Mouse (Mus musculus) midbrain, embryonic 12.5 days (tissue): Measurements from ENCODE around the gene AI854703. TPM values are rescaled to one million over a fixed set of nuclear protein-coding genes. Genes with fewer than 3 reads are reported as not detected.

ENCODE experiments used
- ATAC-seq: fragments of 200-750 bp; cut with Nextera tagmentation; 2 replicates; pipeline ENCODE4 v1.8.0; 2017; ENCODE audit warnings: low read depth, moderate TSS enrichment, moderate library complexity; ENCODE audit not compliant: low FRiP score
- H3K27ac ChIP-seq: fragments of 300-500 bp; sonication (generic); replicated peaks from 2 replicates; pipeline ENCODE4 v1.5.1; 2016; ENCODE audit warnings: mild to moderate bottlenecking
- H3K27me3 ChIP-seq: fragments of 300-500 bp; sonication (generic); 2 replicates; pipeline ENCODE4 v1.6.1; 2016; ENCODE audit warnings: mild to moderate bottlenecking
- H3K36me3 ChIP-seq: fragments of 300-500 bp; sonication (generic); 2 replicates; pipeline ENCODE4 v1.6.1; 2016
- H3K4me1 ChIP-seq: fragments of 300-500 bp; sonication (generic); 2 replicates; pipeline ENCODE4 v1.6.1; 2016
- H3K4me2 ChIP-seq: fragments of 300-500 bp; sonication (generic); replicated peaks from 2 replicates; pipeline ENCODE4 v1.6.1; 2016; ENCODE audit warnings: mild to moderate bottlenecking, moderate library complexity
- H3K4me3 ChIP-seq: fragments of 300-500 bp; sonication (generic); 2 replicates; pipeline ENCODE4 v1.5.1; 2016; ENCODE audit warnings: mild to moderate bottlenecking
- H3K9ac ChIP-seq: fragments of 300-500 bp; sonication (generic); replicated peaks from 2 replicates; pipeline ENCODE4 v1.6.1; 2016; ENCODE audit warnings: mild to moderate bottlenecking, moderate library complexity
- H3K9me3 ChIP-seq: fragments of 300-500 bp; sonication (generic); 2 replicates; pipeline ENCODE4 v1.6.1; 2016; ENCODE audit warnings: mild to moderate bottlenecking
- WGBS: fragments of 180-500 bp; shearing (Covaris S2); methylation state at CpG from one replicate; pipeline ENCODE4 v1.1.7; 2016; 5-methylcytosine and 5-hydroxymethylcytosine counted together
- polyA plus RNA-seq: library from polyadenylated mRNA; unstranded; fragments of >200 nt; fragmentation: Nextera tagmentation; extraction: Ambion mirVana; gene quantifications from 2 replicates; pipeline ENCODE4 v1.2.1, GENCODE M21; 2016

The AI854703 gene
- polyA plus RNA-seq, 1 experiment from 2014 or later: 1.5 TPM

- Histone ChIP-seq H3K9me3 (peaks cover 16% of the 10 kb centered on the region), H3K27me3 (no peaks in the 10 kb centered on the region), H3K9ac (no peak overlapping the region), H3K36me3 (peaks cover 48% of the 10 kb centered on the region), H3K4me2 (no peak overlapping the region), H3K27ac (no peak overlapping the region), H3K4me3 (no peak overlapping the region), H3K4me1 (peaks cover 24% of the 10 kb centered on the region)
- WGBS: 96% methylated on average over 45 of the region's 45 CpGs
- no peak for ATAC-seq
These were observed 29.9 kb upstream of the AI854703 start for GRCm38 (mm10) chr6:48596545-48597232.

DNA sequence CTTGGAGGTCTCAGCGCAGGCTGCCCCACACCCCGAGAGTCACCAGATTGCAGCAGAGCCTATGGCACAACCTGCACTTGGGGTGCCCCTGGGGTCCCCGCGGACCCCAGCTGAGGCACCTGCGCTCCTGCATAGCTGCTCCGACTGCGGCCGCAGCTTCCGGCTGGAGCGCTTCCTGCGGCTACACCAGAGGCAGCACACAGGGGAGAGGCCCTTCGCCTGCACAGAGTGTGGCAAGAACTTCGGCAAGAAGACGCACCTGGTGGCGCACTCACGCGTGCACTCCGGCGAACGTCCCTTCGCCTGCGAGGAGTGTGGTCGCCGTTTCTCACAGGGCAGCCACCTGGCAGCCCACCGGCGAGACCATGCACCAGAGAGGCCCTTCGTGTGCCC lies 29.3 kb upstream of the AI854703 start:
- Histone ChIP-seq H3K27me3 (no peaks in the 10 kb centered on the region), H3K9me3 (peaks cover 16% of the 10 kb centered on the region), H3K9ac (no peak overlapping the region), H3K4me3 (no peak overlapping the region), H3K36me3 (peaks cover 48% of the 10 kb centered on the region), H3K27ac (no peak overlapping the region), H3K4me2 (no peak overlapping the region), H3K4me1 (peaks cover 24% of the 10 kb centered on the region)
- WGBS: 96% methylated on average over 27 of the region's 27 CpGs
- ATAC-seq: no peak

GRCm38 (mm10) chr6:48600594-48600993 lies 26.0 kb upstream of the AI854703 start:
- H3K4me2 ChIP-seq: no peak overlapping the region
- H3K4me3 ChIP-seq: no peak overlapping the region
- H3K36me3 ChIP-seq: peaks cover 47% of the 10 kb centered on the region
- no peaks in the 10 kb centered on the region for H3K27me3 ChIP-seq
- no peak overlapping the region; the same call in 1 of the 2 replicates for H3K27ac ChIP-seq
- peaks cover 16% of the 10 kb centered on the region for H3K9me3 ChIP-seq
- ATAC-seq: no peak
- H3K4me1 ChIP-seq: peaks cover 14% of the 10 kb centered on the region
- H3K9ac ChIP-seq: 0 out of 2 replicates have a peak overlapping the region, but pooled peaks have one; percentile 84
- WGBS: 92% methylated on average over 1 of the region's 1 CpGs

DNA sequence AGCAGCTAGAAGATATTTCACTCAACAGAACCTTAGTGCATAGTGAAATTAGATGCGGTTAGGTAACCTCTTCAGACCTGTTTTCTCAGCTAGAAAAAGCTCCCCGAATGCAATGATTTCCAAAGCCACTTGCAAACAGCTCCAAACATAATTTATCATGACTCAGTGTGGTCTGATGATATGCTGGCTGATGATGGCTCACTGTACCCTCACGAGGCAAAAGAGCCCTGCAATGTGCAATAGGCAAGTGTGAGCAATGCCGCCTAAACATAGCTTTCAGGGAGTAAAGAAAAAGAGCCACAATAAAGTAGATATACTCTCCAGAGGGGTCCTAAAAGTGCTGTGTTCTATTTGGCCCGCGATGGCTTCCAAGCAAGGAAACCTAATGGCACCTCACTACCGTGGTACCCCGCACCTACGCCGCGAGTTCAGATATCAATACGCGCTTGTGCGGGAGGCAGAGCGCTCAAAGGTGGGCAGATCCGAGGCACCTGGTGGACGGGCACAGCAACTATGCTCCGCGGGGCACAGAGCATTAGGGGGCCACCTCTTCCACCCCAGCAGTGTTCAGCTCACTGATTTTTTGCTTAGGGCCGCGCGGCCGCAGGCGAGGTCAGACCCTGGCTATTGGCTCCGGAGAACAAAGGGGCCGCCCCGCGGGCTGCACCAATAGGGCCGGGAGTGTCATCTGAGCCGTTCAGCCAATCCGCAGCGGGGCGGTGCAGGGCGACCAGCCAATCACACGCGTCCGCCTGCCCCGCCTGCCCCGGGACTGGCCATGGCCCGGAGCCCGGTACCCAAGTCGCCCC lies 25.1 kb upstream of the AI854703 start, which contains the start of gene Zfp775:
Zfp775 (plus strand) TSS at position 793 of the 809 bp plus-strand sequence.
- ATAC-seq: peak; percentile 100
- no peaks in the 10 kb centered on the region for H3K27me3 ChIP-seq
- H3K36me3 ChIP-seq: peaks cover 38% of the 10 kb centered on the region
- H3K9ac ChIP-seq: peak within 1 kb of the TSS; percentile 84
- peak within 1 kb of the TSS; percentile 89 for H3K27ac ChIP-seq
- peak within 1 kb of the TSS; percentile 73 for H3K4me2 ChIP-seq
- peak within 1 kb of the TSS; percentile 71 for H3K4me3 ChIP-seq
- WGBS: 5% methylated on average over 42 of the region's 42 CpGs
- peaks cover 12% of the 10 kb centered on the region for H3K9me3 ChIP-seq
- H3K4me1 ChIP-seq: peaks cover 14% of the 10 kb centered on the region

- Histone ChIP-seq H3K27ac (peak overlapping the region; percentile 89), H3K9me3 (peaks cover 6% of the 10 kb centered on the region), H3K4me3 (peak overlapping the region; percentile 71), H3K9ac (peak overlapping the region; percentile 84), H3K4me2 (peak overlapping the region; percentile 73), H3K4me1 (peaks cover 14% of the 10 kb centered on the region), H3K36me3 (peaks cover 31% of the 10 kb centered on the region), H3K27me3 (no peaks in the 10 kb centered on the region)
- ATAC-seq: peak; percentile 83
- whole genome bisulfite sequencing: 2% methylated on average over 28 of the region's 28 CpGs
These were observed 24.4 kb upstream of the AI854703 start for GRCm38 (mm10) chr6:48602080-48602741.

GRCm38 (mm10) chr6:48608124-48608523 lies 18.4 kb upstream of the AI854703 start:
- H3K27me3 ChIP-seq: no peaks in the 10 kb centered on the region
- 75% methylated on average over 2 of the region's 2 CpGs for whole genome bisulfite sequencing
- H3K36me3 ChIP-seq: peaks cover 10% of the 10 kb centered on the region
- no peak for ATAC-seq
- no peak overlapping the region for H3K9ac ChIP-seq
- no peaks in the 10 kb centered on the region for H3K4me1 ChIP-seq
- H3K27ac ChIP-seq: no peak overlapping the region
- no peak overlapping the region for H3K4me3 ChIP-seq
- no peaks in the 10 kb centered on the region for H3K9me3 ChIP-seq
- no peak overlapping the region for H3K4me2 ChIP-seq

DNA sequence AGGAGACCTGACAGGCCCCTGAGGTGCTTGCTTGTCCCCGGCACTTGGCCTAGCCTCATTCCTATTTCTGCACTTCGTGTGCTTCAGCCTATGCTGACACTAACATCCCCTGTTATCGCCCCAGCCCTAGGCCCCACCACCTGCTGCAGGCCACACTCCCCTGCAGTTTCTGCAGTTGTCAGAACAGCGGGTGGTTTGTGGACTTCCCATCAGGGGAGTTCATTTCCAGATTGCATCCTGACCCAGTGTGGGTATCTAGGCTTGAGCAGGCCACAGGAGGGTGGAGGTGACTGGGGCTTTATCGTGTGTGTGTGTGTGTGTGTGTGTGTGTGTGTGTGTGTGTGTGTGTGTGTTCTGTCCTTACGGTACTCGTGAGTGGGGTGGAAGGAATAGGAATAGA lies 17.1 kb upstream of the AI854703 start:
- no peak for ATAC-seq
- Histone ChIP-seq H3K36me3 (peaks cover 24% of the 10 kb centered on the region), H3K4me2 (no peak overlapping the region), H3K27me3 (no peaks in the 10 kb centered on the region), H3K9ac (no peak overlapping the region), H3K27ac (no peak overlapping the region), H3K9me3 (no peaks in the 10 kb centered on the region), H3K4me1 (no peaks in the 10 kb centered on the region), H3K4me3 (no peak overlapping the region)
- WGBS: 52% methylated on average over 7 of the region's 7 CpGs

GRCm38 (mm10) chr6:48610657-48611056 lies 15.9 kb upstream of the AI854703 start:
- ATAC-seq: no peak
- H3K9ac ChIP-seq: no peak overlapping the region
- 87% methylated on average over 3 of the region's 3 CpGs for WGBS
- H3K27me3 ChIP-seq: no peaks in the 10 kb centered on the region
- H3K4me3 ChIP-seq: no peak overlapping the region
- peaks cover 30% of the 10 kb centered on the region for H3K36me3 ChIP-seq
- H3K27ac ChIP-seq: no peak overlapping the region
- no peaks in the 10 kb centered on the region for H3K9me3 ChIP-seq
- no peak overlapping the region for H3K4me2 ChIP-seq
- no peaks in the 10 kb centered on the region for H3K4me1 ChIP-seq

DNA sequence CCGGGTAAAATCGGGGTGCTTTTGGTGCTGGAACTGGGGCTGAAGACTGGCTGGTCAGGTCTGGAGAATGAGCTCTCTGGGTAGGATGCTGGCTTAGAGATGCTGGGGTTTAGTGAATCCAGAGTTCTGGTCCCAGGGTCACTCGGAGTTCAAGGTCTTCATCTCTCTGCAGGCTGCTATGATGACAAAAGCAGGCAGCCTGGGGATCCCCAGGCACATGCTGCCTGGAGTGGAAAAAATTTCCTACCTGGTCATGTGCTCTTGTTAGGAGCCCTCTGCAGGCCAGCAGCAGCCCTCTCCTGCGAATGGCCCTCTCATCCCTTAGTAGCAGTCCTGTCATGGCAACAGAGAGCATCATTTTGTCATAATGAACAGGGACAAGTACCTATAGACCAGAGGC lies 13.1 kb upstream of the AI854703 start:
- ATAC-seq: no peak
- Histone ChIP-seq H3K9me3 (no peaks in the 10 kb centered on the region), H3K4me2 (no peak overlapping the region), H3K4me3 (no peak overlapping the region), H3K36me3 (peaks cover 42% of the 10 kb centered on the region), H3K4me1 (no peaks in the 10 kb centered on the region), H3K27me3 (no peaks in the 10 kb centered on the region), H3K9ac (no peak overlapping the region), H3K27ac (no peak overlapping the region)
- 85% methylated on average over 4 of the region's 4 CpGs for WGBS

DNA sequence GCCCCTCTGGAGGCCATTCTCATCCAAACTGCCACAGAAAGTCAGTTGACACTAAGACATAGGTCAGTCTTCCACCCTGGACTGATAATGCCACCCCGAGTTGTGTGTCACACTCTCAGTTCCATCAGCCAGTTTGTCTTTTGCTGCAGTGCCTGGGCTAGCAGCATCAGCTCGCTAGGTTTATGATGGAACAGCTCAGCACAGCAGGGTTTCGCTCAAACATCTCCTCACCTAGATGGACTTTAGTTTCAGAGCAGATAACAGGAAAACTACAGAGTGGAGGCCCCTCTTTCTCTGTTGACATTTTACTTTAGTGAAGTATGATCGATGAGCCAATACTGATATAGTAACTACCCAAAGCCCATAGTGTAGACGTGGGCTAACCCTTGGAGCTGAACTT lies 11.8 kb upstream of the AI854703 start:
- Histone ChIP-seq H3K4me1 (no peaks in the 10 kb centered on the region), H3K27ac (no peak overlapping the region), H3K4me3 (no peak overlapping the region), H3K9ac (no peak overlapping the region), H3K36me3 (peaks cover 50% of the 10 kb centered on the region), H3K27me3 (no peaks in the 10 kb centered on the region), H3K4me2 (no peak overlapping the region), H3K9me3 (no peaks in the 10 kb centered on the region)
- WGBS: 90% methylated on average over 5 of the region's 5 CpGs
- ATAC-seq: no peak

DNA sequence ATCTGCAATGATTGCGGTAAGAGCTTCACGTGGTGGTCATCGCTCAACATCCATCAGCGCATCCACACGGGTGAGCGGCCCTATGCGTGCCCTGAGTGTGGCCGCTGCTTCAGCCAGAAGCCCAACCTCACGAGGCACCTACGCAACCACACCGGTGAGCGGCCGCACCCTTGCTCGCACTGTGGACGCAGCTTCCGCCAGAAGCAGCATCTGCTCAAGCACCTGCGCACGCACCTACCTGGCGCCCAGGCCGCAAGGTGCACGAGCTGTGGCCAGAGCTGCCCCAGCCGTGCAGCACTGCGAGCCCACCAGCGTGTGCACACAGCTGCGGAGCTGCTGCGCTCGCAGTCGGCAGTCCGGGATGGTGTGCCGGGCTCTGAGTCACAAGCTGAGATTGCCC lies 6.5 kb upstream of the AI854703 start:
- ATAC-seq: no peak
- no peaks in the 10 kb centered on the region for H3K4me1 ChIP-seq
- peaks cover 1% of the 10 kb centered on the region; the same call in 1 of the 2 replicates for H3K27me3 ChIP-seq
- H3K4me3 ChIP-seq: no peak overlapping the region
- no peak overlapping the region for H3K9ac ChIP-seq
- no peaks in the 10 kb centered on the region for H3K9me3 ChIP-seq
- H3K4me2 ChIP-seq: no peak overlapping the region
- no peak overlapping the region for H3K27ac ChIP-seq
- 95% methylated on average over 30 of the region's 30 CpGs for WGBS
- H3K36me3 ChIP-seq: peaks cover 42% of the 10 kb centered on the region
